Mouse (Mus musculus) stomach, postnatal 0 days (tissue): ENCODE results near the gene Tnfrsf8.

Source experiments
- CTCF ChIP-seq: IDR thresholded peaks from 2 replicates; pipeline ENCODE4 v1.5.1; 2016; ENCODE audit warnings: antibody characterized with exemption, low read depth, mild to moderate bottlenecking, moderate library complexity
- EP300 ChIP-seq: optimal IDR thresholded peaks from 2 replicates; pipeline ENCODE3; 2016; ENCODE audit warnings: antibody characterized with exemption

DNA sequence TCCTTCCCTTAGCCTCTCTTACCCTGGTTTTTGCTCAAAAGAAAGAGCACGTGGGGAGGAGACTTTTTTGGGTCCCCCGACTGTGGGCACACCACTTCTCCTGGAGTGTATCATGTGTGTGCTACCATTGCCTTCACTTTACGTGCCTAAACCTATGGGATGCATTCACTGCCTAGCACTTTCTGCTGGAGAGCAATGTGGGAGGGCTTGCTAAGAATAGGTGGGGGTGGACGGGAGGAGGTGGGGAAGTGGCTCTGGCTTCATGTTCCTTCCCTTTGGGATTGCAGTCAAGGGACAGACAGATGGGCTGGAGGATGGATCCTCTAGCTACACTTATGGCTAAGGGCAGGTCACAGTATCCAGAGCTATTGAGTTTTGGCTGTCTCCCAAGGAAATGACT lies 5.7 kb upstream of the Tnfrsf8 start:
- TF ChIP-seq CTCF = no peak
- no peak for TF ChIP-seq EP300
